Mouse (Mus musculus) central nervous system, embryonic 14 days (tissue): ENCODE data around the gene 4921517D22Rik. TPM values are rescaled to one million over a fixed set of nuclear protein-coding genes. Genes with fewer than 3 reads are reported as not detected.

ENCODE experiments used
- polyA plus RNA-seq: library from polyadenylated mRNA; depleted of rRNA; stranded (reverse); fragments of >200 nt; gene quantifications from 2 replicates; pipeline ENCODE4 v1.2.3, GENCODE M21; 2012; rRNA removed

Gene 4921517D22Rik
- not detected in 2 replicates for polyA plus RNA-seq

GRCm38 (mm10) chr13:59694008-59694407, at the start of gene 4921517D22Rik:
TSS of gene 4921517D22Rik (minus strand) at chr13:59694108.

DNA sequence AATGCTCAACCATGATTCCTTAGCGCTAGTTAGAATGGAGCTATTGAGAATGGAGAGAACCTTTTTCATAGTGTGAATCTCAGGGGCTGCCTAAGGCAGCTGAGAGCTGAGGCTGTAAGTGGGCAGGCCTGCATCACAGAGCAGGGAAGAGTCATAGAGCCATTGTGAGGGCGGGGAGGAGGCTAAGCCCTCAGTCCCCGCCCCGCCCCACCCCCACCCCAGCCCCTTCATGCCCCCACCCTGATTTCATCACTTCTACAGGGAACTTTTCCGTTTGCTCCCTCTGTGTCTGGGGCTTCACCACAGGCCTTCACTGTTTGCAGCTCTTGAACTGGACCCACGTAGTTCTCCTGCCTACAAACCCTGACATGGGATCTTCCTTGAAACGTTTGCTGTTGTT, 37.7 kb upstream of the 4921517D22Rik start, which contains the start of gene Spata31d1d:
Gene Spata31d1d (minus strand): TSS at position 101 of the 400 bp plus-strand sequence.

GRCm38 (mm10) chr13:59711984-59712383, 18.1 kb upstream of the 4921517D22Rik start, which contains the start of gene Spata31d1b:
TSS of gene Spata31d1b (plus strand) at chr13:59712284.

DNA sequence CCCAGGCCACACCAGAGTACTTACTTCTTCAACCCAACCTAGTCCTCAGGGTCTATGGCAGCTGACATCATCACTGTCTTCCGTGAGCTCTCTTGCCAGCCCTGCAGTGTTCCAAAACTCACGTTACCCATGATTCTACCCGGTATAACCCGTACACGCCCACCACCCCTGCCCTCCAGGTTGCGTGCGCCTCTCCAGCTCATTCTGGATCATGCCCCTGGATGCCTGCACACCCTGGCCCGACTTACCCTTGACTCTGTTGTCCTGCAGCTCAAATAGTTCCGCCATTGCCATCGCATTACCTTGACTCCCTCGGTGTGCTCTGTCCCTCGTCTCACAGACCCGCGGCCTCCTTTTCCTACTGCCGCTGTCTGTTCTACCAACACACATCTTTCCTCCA, 16.3 kb upstream of the 4921517D22Rik start, which contains the start of gene Spata31d1a:
Gene Spata31d1a (minus strand): TSS at position 101 of the 400 bp plus-strand sequence.

DNA sequence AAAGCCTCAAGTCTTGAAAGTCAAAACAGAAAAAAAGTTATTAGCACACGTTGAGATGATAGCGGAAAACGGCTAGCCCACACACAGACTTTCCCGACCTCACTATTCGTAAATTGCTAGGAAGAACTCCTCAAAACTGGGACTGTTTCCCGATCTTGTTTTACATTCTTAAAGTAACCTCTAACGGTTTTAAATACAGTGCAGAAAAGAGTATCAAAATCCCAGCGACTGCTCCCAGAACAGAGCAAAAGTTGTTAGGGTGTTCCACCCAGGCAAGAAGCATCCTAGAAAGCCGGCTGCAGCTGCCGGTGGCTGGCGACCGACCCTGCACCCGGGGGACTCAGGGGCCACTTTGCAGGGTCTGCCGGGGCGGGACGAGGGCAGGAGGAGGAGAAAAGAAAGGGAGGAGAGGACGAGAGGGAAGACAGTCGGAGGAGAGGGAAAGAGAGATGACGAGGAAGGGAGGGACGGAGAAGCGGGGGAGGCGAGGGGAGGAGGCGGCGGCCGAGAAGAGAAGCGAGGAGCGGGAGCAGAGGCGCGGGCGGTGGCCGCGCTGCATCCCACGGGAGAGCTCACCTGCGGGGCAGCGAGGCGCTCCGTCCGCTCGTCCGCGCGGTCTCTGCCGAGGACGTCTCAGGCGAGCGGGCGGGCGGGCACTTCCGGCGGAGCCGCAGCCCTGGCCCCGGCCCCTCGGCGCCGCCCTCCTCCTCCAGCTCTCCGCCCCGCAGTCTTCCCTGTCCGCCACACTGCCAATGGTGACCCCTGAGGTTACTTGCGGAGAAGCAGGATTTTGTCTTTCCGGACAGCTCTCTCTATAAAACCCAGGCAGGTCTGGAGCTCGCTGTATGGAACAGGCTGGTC, 18.5 kb downstream of the 4921517D22Rik start, which contains the start of gene Golm1:
Gene Golm1 (minus strand): TSS at position 661 of the 861 bp plus-strand sequence.

Other genes with a start within 250 kb of the 4921517D22Rik start
- gene Agtpbp1, start 108.9 kb downstream of the 4921517D22Rik start, polyA plus RNA-seq = 40.7 and 43.2 TPM in 2 replicates
- 116 and 128 TPM in 2 replicates for gene Naa35, start 108.8 kb downstream of the 4921517D22Rik start, polyA plus RNA-seq
- gene Golm1, start 18.3 kb downstream of the 4921517D22Rik start, polyA plus RNA-seq = 35.2 and 41.8 TPM in 2 replicates
- gene Spata31d1a, start 16.2 kb upstream of the 4921517D22Rik start, polyA plus RNA-seq = 0.03 and 0.06 TPM in 2 replicates
- gene Spata31d1b, start 18.2 kb upstream of the 4921517D22Rik start, polyA plus RNA-seq = 0.01 TPM in 1 of 2 replicates, not detected in the other
- 0.02 and 0.03 TPM in 2 replicates for gene Spata31d1d, start 37.6 kb upstream of the 4921517D22Rik start, polyA plus RNA-seq
- 0.09 TPM in 2 replicates for gene 1700014D04Rik, start 52.6 kb upstream of the 4921517D22Rik start, polyA plus RNA-seq
- gene Isca1, start 75.7 kb upstream of the 4921517D22Rik start, polyA plus RNA-seq = 115 and 123 TPM in 2 replicates
- 0.90 and 6.6 TPM in 2 replicates for gene Gm49354, start 88.1 kb upstream of the 4921517D22Rik start, polyA plus RNA-seq
- 39.7 and 39.9 TPM in 2 replicates for gene Tut7, start 129.0 kb upstream of the 4921517D22Rik start, polyA plus RNA-seq